In genomic region chr9:69439805-69440357, GRCm38 (mm10) we compare ENCODE assay signal across 7 mouse cellular contexts. TPM values are rescaled to one million over a fixed set of nuclear protein-coding genes. Genes with fewer than 3 reads are reported as not detected.
DNase-seq lines count a peak whose midpoint lies in the region; ATAC-seq lines count a peak whose summit lies in the region.

No protein-coding gene starts in this region.

- no peak overlapping the region for H3K4me2 ChIP-seq in heart, embryonic 16.5 days (ENCODE audit: low read depth, low read length)
- H3K4me2 ChIP-seq in liver, embryonic 13.5 days = no peak overlapping the region

- H3K4me1 ChIP-seq in heart, embryonic 16.5 days (ENCODE audit: control insufficient read depth, insufficient read depth, low read length) = peaks cover 9% of the 10 kb centered on the region
- H3K4me1 ChIP-seq in liver, embryonic 13.5 days (replicated peaks) = peaks cover 18% of the 10 kb centered on the region; the same call in 1 of the 2 replicates

- H3K27ac ChIP-seq in heart, embryonic 16.5 days (ENCODE audit: low read length) = peak overlapping the region; percentile 27
- peak overlapping the region; percentile 50; the same call in 1 of the 2 replicates for H3K27ac ChIP-seq in liver, embryonic 13.5 days

- no peak overlapping the region for H3K4me3 ChIP-seq in heart, embryonic 16.5 days (ENCODE audit: low read length)
- no peak overlapping the region for H3K4me3 ChIP-seq in liver, embryonic 13.5 days (replicated peaks)

- peak overlapping the region; percentile 25; the same call in 1 of the 2 replicates for H3K9ac ChIP-seq in heart, embryonic 16.5 days (ENCODE audit: low read length)
- H3K9ac ChIP-seq in liver, embryonic 13.5 days = no peak overlapping the region

- no peaks in the 10 kb centered on the region for H3K9me3 ChIP-seq in heart, embryonic 16.5 days (replicated peaks; ENCODE audit: control insufficient read depth, low read length)
- H3K9me3 ChIP-seq in liver, embryonic 13.5 days (replicated peaks) = no peaks in the 10 kb centered on the region

- DNase-seq in urinary bladder, adult 18-20 months (ENCODE audit: low spot score in 2 of 2) = peak; percentile 12 to 26
- no peak for DNase-seq in urinary bladder, postnatal 10 days (ENCODE audit: low spot score)
- no peak for DNase-seq in liver, embryonic 13.5 days
- DNase-seq in cerebellum, adult 9-11 months = no peak
- DNase-seq in cerebellum, adult 11 months = no peak
- no peak for DNase-seq in layer of hippocampus, postnatal 10 days (ENCODE audit: low spot score in 2 of 2)

- ATAC-seq in heart, embryonic 16.5 days (replicated peaks; ENCODE audit: extremely low read depth, insufficient read depth, low FRiP score) = no peak
- peak; percentile 66 for ATAC-seq in liver, embryonic 13.5 days (ENCODE audit: low read depth)

- no peaks in the 10 kb centered on the region for H3K27me3 ChIP-seq in heart, embryonic 16.5 days (ENCODE audit: control insufficient read depth, insufficient read depth, low read length)
- H3K27me3 ChIP-seq in liver, embryonic 13.5 days = no peaks in the 10 kb centered on the region

- no peaks in the 10 kb centered on the region for H3K36me3 ChIP-seq in heart, embryonic 16.5 days (ENCODE audit: control insufficient read depth, insufficient read depth)
- H3K36me3 ChIP-seq in liver, embryonic 13.5 days = no peaks in the 10 kb centered on the region

- WGBS in heart, embryonic 16.5 days = 30% methylated on average over 7 of the region's 7 CpGs
- WGBS in liver, embryonic 13.5 days (ENCODE audit: insufficient replicate concordance) = 26% methylated on average over 7 of the region's 7 CpGs

RNA-seq across cellular contexts. Expression of gene Anxa2, which starts 13.5 kb away (rescaled TPM):
- 622 and 705 TPM in 2 replicates for polyA plus RNA-seq in heart, embryonic 16.5 days (2015; fragmentation: Nextera tagmentation; extraction: Ambion mirVana)
- 94.0 and 100 TPM in 2 replicates for polyA plus RNA-seq in liver, embryonic 13.5 days (2015; fragmentation: Nextera tagmentation; extraction: Ambion mirVana)
- 10 to 100 TPM; 17.7 to 19.2 TPM for total RNA-seq in layer of hippocampus, postnatal 10 days (2021)

RNA-seq across cellular contexts. Expression of gene Ice2, which starts 42.2 kb away (rescaled TPM):
- polyA plus RNA-seq in heart, embryonic 16.5 days (2015; fragmentation: Nextera tagmentation; extraction: Ambion mirVana) = 11.3 and 12.6 TPM in 2 replicates
- polyA plus RNA-seq in liver, embryonic 13.5 days (2015; fragmentation: Nextera tagmentation; extraction: Ambion mirVana) = 6.7 and 8.7 TPM in 2 replicates
- 10 to 100 TPM; 10.9 to 13.2 TPM for total RNA-seq in layer of hippocampus, postnatal 10 days (2021)

Comparison
In these comparisons a context has a peak if more than half of its experiments do, and no peak if none do; other contexts are left out.
1. DNase-seq: peak in urinary bladder, adult 18-20 months (2 of 2); none in urinary bladder, postnatal 10 days (single experiment), liver, embryonic 13.5 days (single experiment), cerebellum, adult 9-11 months (single experiment), cerebellum, adult 11 months (single experiment) and layer of hippocampus, postnatal 10 days (0 of 2).